ENCODE assay signal across 27 mouse cellular contexts in the genomic region with DNA sequence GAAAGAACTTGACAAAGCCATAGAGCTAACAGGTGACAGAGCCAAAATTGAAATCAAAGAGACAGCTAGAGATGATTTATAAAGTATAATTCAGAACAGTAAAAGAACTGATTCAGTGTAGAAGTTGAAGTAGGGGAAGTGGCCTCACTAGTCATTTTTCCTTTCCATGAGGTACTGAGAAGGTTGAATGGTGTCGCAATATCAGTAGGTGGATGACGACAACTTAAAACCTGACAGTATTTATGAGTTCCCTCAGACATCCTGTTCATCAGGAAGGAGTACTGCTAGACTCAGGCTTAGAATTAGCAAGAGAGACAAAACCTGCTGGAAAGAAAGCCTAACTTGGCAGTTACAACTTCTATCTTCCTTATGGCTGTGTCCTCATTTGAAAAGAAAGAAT.
"Had no signal": no experiment of that assay in that cellular context is flagged by ENCODE, and none has a peak within 500 bp of the region (broad histone marks: within the 10 kb centered on the region; RNA-seq: fewer than 3 reads in every experiment).

No protein-coding gene starts in this region.

- H3K36me3 ChIP-seq: heart, embryonic 10.5 days; heart, embryonic 12.5 days; hindbrain, embryonic 10.5 days; hindbrain, embryonic 12.5 days; limb, embryonic 10.5 days; limb, embryonic 12.5 days; liver, embryonic 13.5 days; liver, embryonic 15.5 days had no signal

- DNase-seq: gastrocnemius, adult 2 months; gastrocnemius, postnatal 10 days; gastrocnemius, postnatal 25 days; heart, adult 18-20 months; heart, postnatal 10 days; heart, postnatal 4 days; kidney, adult 11 months; kidney, adult 2 months; kidney, adult 9 months; kidney, postnatal 10 days; kidney, postnatal 25 days; kidney, postnatal 4 days; liver; liver, embryonic 13.5 days had no signal

- ATAC-seq: hindbrain, embryonic 16.5 days; intestine, embryonic 16.5 days had no signal

- H3K4me3 ChIP-seq: gastrocnemius, adult 2 months; heart, embryonic 10.5 days; heart, embryonic 12.5 days; hindbrain, embryonic 10.5 days; hindbrain, embryonic 12.5 days; layer of hippocampus, adult 2 months; left cerebral cortex, adult 2 months; limb, embryonic 10.5 days; limb, embryonic 12.5 days; liver, embryonic 13.5 days; liver, embryonic 15.5 days had no signal

- H3K4me2 ChIP-seq: heart, embryonic 12.5 days; hindbrain, embryonic 12.5 days; hindbrain, embryonic 14.5 days; limb, embryonic 12.5 days; liver, embryonic 11.5 days; liver, embryonic 13.5 days; liver, embryonic 15.5 days had no signal

- H3K27me3 ChIP-seq: heart, embryonic 12.5 days; hindbrain, embryonic 12.5 days; limb, embryonic 12.5 days; liver, embryonic 13.5 days; liver, embryonic 15.5 days had no signal
